Mouse (Mus musculus) ovary, postnatal 36 days (tissue): ENCODE results near the gene Hsdl1.

Experiments used
- DNase-seq: peaks from one replicate; pipeline ENCODE4 v3.0.0; 2022; ENCODE audit warnings: low spot score, mixed read lengths

Gene Hsdl1

GRCm38 (mm10) chr8:119579096-119579495 is 4.1 kb upstream of the Hsdl1 start:
- DNase-seq = no peak

DNA sequence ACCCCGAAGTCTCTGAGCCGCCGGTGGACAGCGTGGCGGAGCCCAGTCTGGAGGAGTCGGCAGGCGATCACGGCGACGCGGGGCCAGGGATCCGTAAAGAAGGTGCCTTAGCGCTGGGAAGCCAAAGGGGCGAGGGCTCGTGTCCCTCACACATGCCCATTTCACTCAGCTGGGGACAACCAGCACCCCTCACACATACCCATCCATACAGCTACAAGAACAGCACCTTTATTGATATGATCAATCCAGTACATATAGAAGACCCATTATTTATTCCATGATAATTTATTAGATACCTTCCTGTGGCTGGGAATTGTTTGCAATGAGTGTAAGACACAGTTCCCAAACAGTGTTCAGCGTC is 363 bp upstream of the Hsdl1 start:
- no peak for DNase-seq

DNA sequence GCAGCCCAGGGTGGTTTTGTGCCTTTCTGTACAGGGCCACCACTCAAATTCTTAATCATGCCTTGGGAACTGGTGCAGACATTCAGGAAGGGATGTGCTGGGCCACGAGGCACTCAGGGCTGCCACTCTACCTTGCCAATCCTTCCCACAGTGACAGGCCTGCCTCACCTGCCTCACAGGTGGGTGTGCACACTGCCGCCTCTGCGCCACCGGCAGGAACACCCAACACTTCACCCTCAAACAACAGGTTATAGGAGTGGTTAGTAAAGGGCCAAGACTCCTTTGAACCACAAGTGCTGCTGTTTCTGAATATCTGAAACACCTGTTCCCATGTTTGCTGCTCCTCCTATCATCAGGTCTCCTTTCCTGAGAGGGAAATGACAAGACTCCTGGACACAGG is 2.6 kb downstream of the Hsdl1 start:
- no peak for DNase-seq

- no peak for DNase-seq
Observed at GRCm38 (mm10) chr8:119571135-119571534, 3.8 kb downstream of the Hsdl1 start.

GRCm38 (mm10) chr8:119569881-119570280 is 5.1 kb downstream of the Hsdl1 start:
- no peak for DNase-seq

GRCm38 (mm10) chr8:119568951-119569350 is 6.0 kb downstream of the Hsdl1 start:
- no peak for DNase-seq

GRCm38 (mm10) chr8:119568251-119568650 is 6.7 kb downstream of the Hsdl1 start:
- no peak for DNase-seq

GRCm38 (mm10) chr8:119566367-119566766 is 8.6 kb downstream of the Hsdl1 start:
- DNase-seq = no peak

DNA sequence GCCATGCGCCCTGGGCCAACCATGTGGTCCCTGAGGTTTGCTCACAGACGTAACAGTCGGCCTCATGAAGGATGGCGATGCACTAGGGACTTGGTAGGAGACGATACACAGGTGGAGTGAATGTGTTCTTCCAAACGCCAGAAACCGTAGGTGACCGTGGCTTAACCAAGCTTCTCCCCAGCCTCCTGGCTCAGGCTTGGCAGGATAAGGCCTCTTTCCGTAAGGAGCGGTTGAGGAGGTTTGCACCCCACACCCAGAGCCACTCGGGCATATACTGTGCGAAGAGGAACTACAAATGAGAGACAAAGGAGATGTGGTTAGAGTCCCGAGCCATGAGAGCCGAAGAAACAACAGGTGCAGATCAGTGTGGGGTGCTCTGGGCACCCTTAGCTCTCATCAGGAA is 11.1 kb downstream of the Hsdl1 start:
- DNase-seq = no peak

- DNase-seq = no peak
Observed at GRCm38 (mm10) chr8:119559402-119559720, 15.6 kb downstream of the Hsdl1 start.

DNA sequence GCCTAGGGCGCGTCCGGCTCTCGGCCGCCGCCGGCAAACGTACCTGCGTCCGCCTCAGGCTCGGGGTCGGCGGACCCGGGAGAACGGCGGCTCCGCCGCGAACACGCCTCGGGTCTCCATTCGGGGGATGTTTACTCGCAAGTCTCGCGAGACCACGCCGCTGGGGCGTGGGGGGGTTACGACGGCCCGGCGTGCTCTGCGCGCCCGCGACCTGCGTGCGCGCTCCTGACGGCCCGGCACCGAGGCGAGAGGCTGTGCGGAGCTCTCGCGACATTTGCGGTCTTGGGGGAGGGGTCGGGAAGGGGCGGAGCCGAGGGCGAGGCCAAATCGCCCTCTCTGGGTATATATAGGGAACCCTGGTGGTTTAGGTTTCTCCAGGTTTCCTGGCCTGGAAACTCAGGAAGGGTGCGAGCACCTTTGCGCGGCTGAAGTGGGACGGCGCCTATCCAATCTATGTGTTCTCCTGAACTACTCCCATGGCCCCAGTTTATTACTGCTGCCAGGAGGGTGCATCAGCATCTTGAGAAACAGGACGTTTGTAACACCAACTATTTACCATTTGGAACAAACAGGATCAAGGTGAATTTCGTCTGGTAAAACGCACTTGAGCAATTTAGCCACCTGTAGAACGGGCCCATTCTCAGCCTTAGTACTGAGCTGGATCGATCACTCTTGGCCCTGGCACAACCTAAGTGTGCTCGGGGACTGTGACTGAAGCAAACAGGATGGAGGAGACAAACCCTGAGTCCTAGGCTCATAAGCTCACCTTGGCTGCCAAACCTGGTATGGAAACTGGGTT is 16.2 kb downstream of the Hsdl1 start, which contains the start of gene Mbtps1:
Gene Mbtps1, minus strand, starts transcription at position 133 of the 799 bp plus-strand sequence.
- DNase-seq = peak; percentile 99

GRCm38 (mm10) chr8:119557821-119558602 is 17.0 kb downstream of the Hsdl1 start:
- no peak for DNase-seq

DNA sequence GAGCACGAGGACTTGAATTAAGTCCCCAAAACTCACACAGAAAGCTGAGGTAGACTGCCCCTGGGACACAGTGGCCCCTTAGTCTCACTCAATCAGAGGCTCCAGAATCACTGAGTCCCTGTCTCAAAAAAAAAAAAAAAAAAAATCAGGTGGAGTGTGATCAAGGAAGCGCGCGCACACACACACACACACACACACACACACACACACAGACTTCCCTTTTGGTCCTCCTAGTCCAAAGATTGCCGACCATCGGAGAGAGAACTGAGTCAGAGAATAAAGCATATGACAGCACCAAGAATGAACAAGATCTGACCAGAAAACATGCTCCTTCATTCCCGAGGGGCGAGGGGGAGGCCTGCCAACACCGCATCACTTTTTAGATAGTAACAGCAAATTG is 17.9 kb downstream of the Hsdl1 start:
- no peak for DNase-seq

DNA sequence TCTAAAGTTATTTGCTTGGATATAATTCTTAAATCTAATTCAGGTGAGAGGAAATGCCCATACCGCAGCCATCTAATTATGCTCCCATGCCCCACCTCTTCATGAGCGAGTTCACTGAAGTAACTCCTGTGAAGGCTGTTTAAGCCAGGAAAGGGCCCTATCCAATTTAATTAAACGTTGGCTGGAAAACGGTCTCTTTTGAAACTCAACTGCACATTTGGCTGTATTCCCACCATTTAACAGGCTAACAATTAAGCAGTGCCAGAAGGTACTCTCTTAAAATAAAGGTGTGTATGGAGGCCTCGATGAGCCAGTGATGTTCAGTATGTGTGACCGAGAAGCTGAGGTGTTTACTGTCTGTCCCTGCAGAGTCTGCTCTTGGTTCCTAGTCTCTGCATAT is 19.1 kb downstream of the Hsdl1 start:
- DNase-seq = no peak

GRCm38 (mm10) chr8:119552967-119553366 is 22.0 kb downstream of the Hsdl1 start:
- DNase-seq = no peak

GRCm38 (mm10) chr8:119548560-119549113 is 26.3 kb downstream of the Hsdl1 start:
- no peak for DNase-seq

GRCm38 (mm10) chr8:119547019-119547691 is 27.8 kb downstream of the Hsdl1 start:
- no peak for DNase-seq

GRCm38 (mm10) chr8:119545791-119546190 is 29.2 kb downstream of the Hsdl1 start:
- DNase-seq = no peak

GRCm38 (mm10) chr8:119545180-119545579 is 29.8 kb downstream of the Hsdl1 start:
- DNase-seq = no peak

- DNase-seq = no peak
Observed at GRCm38 (mm10) chr8:119544606-119545005, 30.4 kb downstream of the Hsdl1 start.

DNA sequence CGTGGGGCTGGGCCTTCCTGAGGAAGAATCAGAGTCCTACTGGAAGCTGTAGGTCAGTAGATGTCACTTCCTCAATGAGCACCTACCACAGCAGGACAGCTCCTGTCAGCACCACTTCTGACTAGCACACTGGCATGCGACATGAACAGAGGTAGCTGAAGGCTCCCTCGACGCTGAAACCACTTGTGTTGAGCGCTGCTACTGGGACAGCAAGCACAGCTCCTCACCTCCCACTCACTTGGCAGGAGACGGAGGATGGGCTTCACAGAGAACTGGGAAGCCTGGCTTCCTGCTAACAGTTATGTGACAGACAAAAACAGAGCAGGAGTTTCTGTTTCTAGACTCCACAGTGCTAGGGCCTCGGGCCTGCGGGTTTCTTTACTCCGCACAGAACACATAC is 43.0 kb downstream of the Hsdl1 start:
- DNase-seq = no peak

DNA sequence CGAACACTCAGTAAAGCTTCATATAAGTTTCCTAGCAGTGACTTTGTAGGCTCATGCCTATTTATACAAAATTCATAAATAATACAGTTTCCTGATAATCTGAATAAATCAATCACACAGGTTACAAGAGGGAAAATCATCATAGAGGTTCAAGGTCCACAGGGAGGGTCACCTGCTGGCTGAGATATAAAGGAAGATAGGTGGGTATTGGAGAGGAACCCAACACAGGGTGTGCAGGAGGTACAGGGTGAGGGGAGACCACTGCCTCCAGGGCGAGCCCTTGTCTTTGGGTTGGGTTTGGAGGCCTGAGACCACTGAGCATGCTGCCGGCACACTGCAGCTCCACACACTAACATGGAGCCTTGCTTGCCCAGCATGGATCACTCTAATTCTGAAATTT is 43.6 kb downstream of the Hsdl1 start:
- DNase-seq = no peak

GRCm38 (mm10) chr8:119530937-119531336 is 44.0 kb downstream of the Hsdl1 start:
- no peak for DNase-seq
